Mouse (Mus musculus) ES-E14 (cell line): ENCODE data around the gene Fbxl8.

Experiments used
- CHD2 ChIP-seq: IDR thresholded peaks from 2 replicates; pipeline ENCODE4 v1.6.1; 2014; ENCODE audit warnings: mild to moderate bottlenecking, low read depth, low read length, inconsistent platforms
- HCFC1 ChIP-seq: IDR thresholded peaks from 2 replicates; pipeline ENCODE4 v1.6.1; 2012; ENCODE audit warnings: low read length, inconsistent platforms, borderline replicate concordance; ENCODE audit not compliant: insufficient read depth

- TF ChIP-seq HCFC1 (no peak), CHD2 (no peak)
These were observed 34.2 kb downstream of the Fbxl8 start for GRCm38 (mm10) chr8:105298351-105299252.
